Mouse (Mus musculus) stomach, postnatal 0 days (tissue): ENCODE results near the gene Ush2a.

Source experiments
- CTCF ChIP-seq: IDR thresholded peaks from 2 replicates; pipeline ENCODE4 v1.5.1; 2016; ENCODE audit warnings: antibody characterized with exemption, low read depth, mild to moderate bottlenecking, moderate library complexity
- EP300 ChIP-seq: optimal IDR thresholded peaks from 2 replicates; pipeline ENCODE3; 2016; ENCODE audit warnings: antibody characterized with exemption

DNA sequence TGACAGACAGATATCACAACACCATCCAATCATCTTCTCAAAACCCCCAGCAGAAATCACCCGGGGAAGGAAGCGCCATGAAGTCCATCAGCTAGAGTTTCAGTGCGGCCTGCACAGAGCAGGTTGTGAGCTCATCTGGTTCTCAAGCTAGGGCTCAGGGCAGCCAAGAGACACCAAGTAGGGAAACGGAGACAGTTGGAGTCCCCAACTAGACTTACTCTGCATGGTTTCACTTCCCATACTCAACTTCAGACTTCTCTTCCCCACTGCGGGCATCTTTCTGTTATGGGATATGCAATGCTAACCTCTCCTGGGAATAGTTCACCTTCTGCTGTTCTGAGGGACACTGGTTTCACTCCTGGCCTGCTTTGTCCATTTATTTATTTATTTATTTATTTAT lies 277.8 kb downstream of the Ush2a start:
- TF ChIP-seq EP300 = no peak
- no peak for TF ChIP-seq CTCF
